Mouse (Mus musculus): ENCODE results near the gene Iqcf4. TPM values are rescaled to one million over a fixed set of nuclear protein-coding genes. Genes with fewer than 3 reads are reported as not detected.
"Not testable (repeated sequence)": the region's sequence is repeated elsewhere in the genome, so short reads cannot be mapped to it uniquely, and the experiment has no call there.

Gene Iqcf4
- not detected for total RNA-seq (2021)
- long read RNA-seq, experiment 1: 0 reads
- long read RNA-seq, experiment 2: 0 reads

- DNase-seq (ENCODE audit: low spot score in 2 of 2): no peak
- intact Hi-C loops (cut with DNase I): no loop called here
Observed at GRCm38 (mm10) chr9:106570896-106571295, at the start of gene Iqcf4. Gene Iqcf4 (minus strand): TSS chr9:106570996.

DNA sequence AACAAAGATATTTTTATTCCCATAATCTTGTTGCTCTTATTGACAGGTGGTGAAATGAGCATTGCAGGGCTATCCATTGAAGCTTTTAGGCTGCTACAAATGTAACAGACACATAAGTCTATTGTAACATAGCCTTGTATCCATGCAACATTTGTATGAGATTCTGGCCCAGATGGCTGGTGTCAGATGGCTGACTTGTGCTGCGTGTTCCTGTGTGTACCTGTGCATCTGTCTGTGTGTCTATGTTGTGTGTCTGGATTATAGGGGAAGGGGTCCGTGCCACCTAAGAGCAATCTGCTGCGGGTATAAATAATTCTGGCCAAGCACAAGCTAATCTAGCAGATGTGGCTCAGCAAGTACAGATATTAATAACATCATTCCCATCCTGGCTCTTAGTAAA, 46.7 kb upstream of the Iqcf4 start:
- no peak for DNase-seq (ENCODE audit: low spot score in 2 of 2)
- intact Hi-C loops (cut with DNase I): no loop called here

DNA sequence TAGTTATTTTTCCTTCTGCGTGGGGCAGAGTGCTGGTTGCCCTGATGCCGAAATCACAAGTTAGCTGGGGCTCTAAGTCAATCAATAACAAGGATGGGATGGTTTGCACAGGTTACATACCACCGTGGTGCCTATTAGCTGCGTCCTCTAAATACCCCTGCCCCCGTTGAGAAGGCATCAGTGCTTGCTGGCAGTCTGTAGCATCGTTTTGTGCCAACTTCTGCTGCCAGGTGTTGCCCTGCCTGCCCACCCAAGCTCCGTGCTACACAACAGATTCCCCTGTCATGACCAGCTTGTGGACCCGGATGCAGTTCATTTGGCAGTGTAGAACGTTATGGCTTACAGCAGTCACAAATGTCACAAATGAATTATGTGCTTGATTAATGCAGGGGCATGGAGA, 45.5 kb upstream of the Iqcf4 start:
- DNase-seq (ENCODE audit: low spot score in 2 of 2): no peak

DNA sequence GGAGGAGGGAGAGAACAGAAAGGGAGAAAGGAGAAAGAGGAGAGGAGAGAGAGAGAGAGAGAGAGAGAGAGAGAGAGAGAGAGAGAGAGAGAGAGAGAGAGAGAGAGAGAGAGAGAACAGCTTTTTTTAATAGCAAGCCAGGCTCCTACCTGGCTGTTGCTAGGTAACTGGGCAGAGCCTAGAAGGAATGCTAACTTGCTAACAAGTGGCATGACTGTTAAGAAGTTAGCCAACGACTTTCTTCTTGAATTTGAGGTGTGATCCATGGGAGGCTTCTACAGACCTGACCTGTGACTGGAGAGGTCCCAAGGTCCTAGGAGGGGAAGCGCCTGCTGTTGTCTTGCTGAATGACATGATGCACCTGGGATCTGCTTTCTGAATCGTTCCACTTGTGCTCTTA, 43.8 kb upstream of the Iqcf4 start:
- intact Hi-C loops (cut with DNase I): no loop called here
- no peak for DNase-seq (ENCODE audit: low spot score in 2 of 2)

More for the DNA sequence above, 45.5 kb upstream of the Iqcf4 start:
- intact Hi-C loops (cut with DNase I): no loop called here

DNA sequence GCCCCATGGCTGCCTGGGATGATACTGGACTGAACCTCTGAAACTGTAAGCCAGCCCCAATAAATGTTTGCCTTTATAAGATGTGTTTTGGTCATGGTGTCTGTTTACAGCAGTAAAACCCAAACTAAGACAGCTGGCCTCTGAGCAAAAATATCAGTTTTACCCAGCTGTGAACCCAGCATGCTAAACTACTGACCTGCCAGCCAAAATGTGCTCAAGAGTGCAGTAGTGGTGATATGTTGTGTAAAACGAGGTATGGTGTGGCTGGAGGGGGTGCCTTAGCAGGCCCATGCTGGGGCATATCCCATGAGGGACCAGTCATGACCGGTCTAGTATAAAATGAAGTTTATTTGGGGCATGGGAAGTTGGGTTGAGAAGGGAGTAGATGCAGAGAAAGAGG, 43.2 kb upstream of the Iqcf4 start:
- intact Hi-C loops (cut with DNase I): no loop called here
- DNase-seq (ENCODE audit: low spot score in 2 of 2): no peak

GRCm38 (mm10) chr9:106610727-106611126, 39.9 kb upstream of the Iqcf4 start:
- intact Hi-C loops (cut with DNase I): no loop called here
- DNase-seq (ENCODE audit: low spot score in 2 of 2): no peak

DNA sequence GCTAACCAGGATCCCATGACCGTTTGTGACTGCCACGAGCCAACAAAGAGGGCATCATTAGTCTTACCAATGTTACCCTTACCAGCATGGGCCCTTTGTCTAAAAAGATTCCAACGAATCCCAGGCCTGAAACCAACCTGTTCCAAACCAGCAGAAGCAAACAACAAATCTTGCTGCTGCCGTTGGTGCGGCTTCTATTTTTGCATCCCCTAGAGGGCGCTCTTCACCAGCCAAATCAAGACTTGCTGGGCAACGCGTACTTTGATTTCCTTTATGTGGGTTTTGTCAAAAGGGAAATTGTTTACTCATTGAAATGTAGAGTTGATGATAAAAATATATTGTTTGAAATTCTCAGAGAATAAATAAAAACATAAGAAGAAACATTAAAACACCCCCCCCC, 29.8 kb upstream of the Iqcf4 start:
- intact Hi-C loops (cut with DNase I): loop anchor here (2.0 kb wide), 1 partner anchor 42 kb away; no protein-coding TSS in a partner anchor
- peak; percentile 61 to 80 for DNase-seq (ENCODE audit: low spot score in 2 of 2)

GRCm38 (mm10) chr9:106598466-106598865, 27.7 kb upstream of the Iqcf4 start:
- DNase-seq (ENCODE audit: low spot score in 2 of 2): no peak
- intact Hi-C loops (cut with DNase I): no loop called here

- DNase-seq (ENCODE audit: low spot score in 2 of 2): peak; percentile 30 to 43
- intact Hi-C loops (cut with DNase I): no loop called here
Observed at GRCm38 (mm10) chr9:106595836-106596235, 25.0 kb upstream of the Iqcf4 start.

GRCm38 (mm10) chr9:106595402-106595801, 24.6 kb upstream of the Iqcf4 start:
- DNase-seq (ENCODE audit: low spot score in 2 of 2); intact Hi-C loops (cut with DNase I): not testable (repeated sequence)

- intact Hi-C loops (cut with DNase I): no loop called here
Observed at GRCm38 (mm10) chr9:106592158-106592557, 21.4 kb upstream of the Iqcf4 start.

DNA sequence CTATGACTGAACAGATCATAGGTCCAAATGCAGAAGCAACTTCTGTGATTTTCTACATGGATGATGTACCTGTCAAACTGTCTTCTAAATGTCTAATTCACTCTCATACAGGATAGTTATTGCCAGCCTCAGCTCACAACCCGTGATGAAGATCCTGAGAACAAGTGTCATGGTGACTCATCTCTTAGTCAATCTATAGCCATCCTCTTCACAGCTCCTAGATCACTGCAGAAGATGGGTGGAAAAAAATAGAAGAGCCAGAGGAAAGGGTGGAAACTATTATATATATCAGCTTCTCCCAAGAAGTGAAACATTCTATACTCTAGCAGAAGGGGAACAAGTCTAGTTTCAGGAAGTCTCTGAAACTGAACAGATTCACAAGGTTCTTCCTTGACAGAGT, 11.8 kb upstream of the Iqcf4 start:
- DNase-seq (ENCODE audit: low spot score in 2 of 2): no peak
- intact Hi-C loops (cut with DNase I): no loop called here

More at GRCm38 (mm10) chr9:106592158-106592557, 21.4 kb upstream of the Iqcf4 start:
- peak in 1 of 2 experiments; percentile 51 for DNase-seq (ENCODE audit: low spot score in 2 of 2)

- DNase-seq (ENCODE audit: low spot score in 2 of 2): peak in 1 of 2 experiments; percentile 48
Observed at GRCm38 (mm10) chr9:106580016-106580415, 9.2 kb upstream of the Iqcf4 start.

GRCm38 (mm10) chr9:106576112-106576511, 5.3 kb upstream of the Iqcf4 start:
- DNase-seq (ENCODE audit: low spot score in 2 of 2): no peak
- intact Hi-C loops (cut with DNase I): loop anchor here (5.0 kb wide), 1 partner anchor 34 kb away; no protein-coding TSS in a partner anchor

More at GRCm38 (mm10) chr9:106580016-106580415, 9.2 kb upstream of the Iqcf4 start:
- intact Hi-C loops (cut with DNase I): no loop called here

GRCm38 (mm10) chr9:106573366-106573765, 2.6 kb upstream of the Iqcf4 start:
- intact Hi-C loops (cut with DNase I): no loop called here
- no peak for DNase-seq (ENCODE audit: low spot score in 2 of 2)

DNA sequence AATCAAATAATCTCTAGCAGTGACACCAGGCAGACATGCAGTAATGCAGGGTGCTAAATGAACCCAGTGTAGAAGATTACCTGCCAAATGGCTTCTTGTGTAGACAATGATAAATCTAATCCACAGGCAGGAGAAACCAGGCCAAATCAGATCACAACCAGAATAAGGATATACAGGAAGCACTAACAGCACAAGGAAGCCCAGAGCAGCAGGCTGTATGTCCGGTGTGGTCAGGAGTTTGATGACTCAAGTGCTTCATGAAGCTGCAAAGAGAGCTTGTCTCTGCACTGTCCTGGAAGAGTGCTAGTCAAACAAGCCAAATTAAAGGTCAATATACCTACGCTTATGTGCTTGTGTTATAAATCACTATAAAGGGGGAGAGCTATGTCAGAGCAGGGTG, 1.4 kb upstream of the Iqcf4 start:
- intact Hi-C loops (cut with DNase I): no loop called here

GRCm38 (mm10) chr9:106566437-106566836, 4.4 kb downstream of the Iqcf4 start:
- intact Hi-C loops (cut with DNase I): no loop called here
- no peak for DNase-seq (ENCODE audit: low spot score in 2 of 2)

More for the DNA sequence above, 1.4 kb upstream of the Iqcf4 start:
- DNase-seq (ENCODE audit: low spot score in 2 of 2): no peak

DNA sequence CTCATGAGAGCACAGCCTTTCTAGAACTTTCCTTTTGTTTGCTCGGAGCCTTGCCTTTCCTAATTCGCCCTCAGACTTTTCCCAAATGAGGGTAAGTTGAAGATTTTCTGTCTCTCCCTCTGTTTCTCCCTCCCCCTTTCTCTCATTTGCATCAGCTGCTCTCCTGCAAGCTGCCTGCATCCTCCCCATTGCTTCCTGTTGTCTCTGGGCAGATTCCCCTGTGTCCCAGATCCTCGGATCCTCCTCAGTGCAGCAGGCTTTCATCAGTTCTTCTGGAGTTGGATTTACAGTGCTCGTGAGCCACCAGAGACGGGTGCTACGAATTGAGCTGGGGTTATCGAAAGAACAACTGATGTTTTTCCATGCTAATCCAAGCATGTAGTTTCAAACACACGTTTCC, 6.8 kb downstream of the Iqcf4 start:
- no peak for DNase-seq (ENCODE audit: low spot score in 2 of 2)
- intact Hi-C loops (cut with DNase I): no loop called here

GRCm38 (mm10) chr9:106562291-106562690, 8.5 kb downstream of the Iqcf4 start:
- intact Hi-C loops (cut with DNase I): no loop called here
- DNase-seq (ENCODE audit: low spot score in 2 of 2): no peak

GRCm38 (mm10) chr9:106561531-106561930, 9.3 kb downstream of the Iqcf4 start, which contains the start of gene Iqcf3:
Gene Iqcf3 (minus strand): TSS chr9:106561631.
- intact Hi-C loops (cut with DNase I): no loop called here
- no peak for DNase-seq (ENCODE audit: low spot score in 2 of 2)

- intact Hi-C loops (cut with DNase I): loop anchor here (5.0 kb wide), 1 partner anchor 107 kb away; no protein-coding TSS in a partner anchor
- DNase-seq (ENCODE audit: low spot score in 2 of 2): peak; percentile 34 to 38
Observed at GRCm38 (mm10) chr9:106534975-106535374, 35.8 kb downstream of the Iqcf4 start.

- intact Hi-C loops (cut with DNase I): loop anchor here (5.0 kb wide), 1 partner anchor 108 kb away; no protein-coding TSS in a partner anchor
- no peak for DNase-seq (ENCODE audit: low spot score in 2 of 2)
Observed at GRCm38 (mm10) chr9:106534296-106534695, 36.5 kb downstream of the Iqcf4 start.
